Comparison of ENCODE assay signal across 9 mouse cellular contexts in the genomic region with DNA sequence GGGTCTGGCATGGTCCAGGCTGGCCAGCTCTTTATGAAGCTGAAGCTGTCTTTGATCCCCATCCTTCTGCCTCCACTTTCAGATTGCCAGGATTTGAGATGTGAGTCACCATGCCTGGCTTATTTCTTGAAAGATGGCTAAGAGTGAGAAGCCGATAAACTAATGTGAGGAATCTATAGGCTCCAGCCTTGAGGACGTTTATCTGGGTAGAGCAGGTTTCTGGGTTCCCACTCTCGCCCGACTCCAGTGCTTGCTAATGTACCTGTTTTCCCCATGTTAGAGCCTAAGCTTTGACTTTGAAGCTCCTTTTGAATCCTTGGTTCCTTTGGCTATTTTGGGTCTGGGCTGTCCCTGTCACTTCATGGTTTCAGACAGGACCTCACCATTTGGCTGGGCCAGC. TPM values are rescaled to one million over a fixed set of nuclear protein-coding genes. Genes with fewer than 3 reads are reported as not detected.
DNase-seq lines count a peak whose midpoint lies in the region; ATAC-seq and TF ChIP-seq lines count a peak whose summit lies in the region.
"Had no signal": no experiment of that assay in that cellular context is flagged by ENCODE, and none has a peak within 500 bp of the region (broad histone marks: within the 10 kb centered on the region; RNA-seq: fewer than 3 reads in every experiment).

No protein-coding gene starts in this region.

- DNase-seq in left cerebral cortex, adult 2 months (ENCODE audit: extremely low spot score in 1 of 2, low spot score in 2 of 2): no peak
- no peak for DNase-seq in left cerebral cortex, adult 18-20 months (ENCODE audit: low spot score in 2 of 2)
- DNase-seq in embryonic facial prominence, embryonic 14.5 days (ENCODE audit: low spot score): no peak
- no peak for DNase-seq in limb, embryonic 10.5 days (ENCODE audit: low spot score)
- no peak for DNase-seq in thymus, postnatal 4 days
- DNase-seq in urinary bladder, postnatal 4 days (ENCODE audit: low spot score in 2 of 2): no peak
- DNase-seq in layer of hippocampus, postnatal 25 days (ENCODE audit: extremely low spot score in 1 of 2, low spot score in 1 of 2): no peak

- peak overlapping the region; percentile 81 for H3K4me3 ChIP-seq in left cerebral cortex, adult 2 months
- peak overlapping the region; percentile 100 for H3K4me3 ChIP-seq in embryonic facial prominence, embryonic 14.5 days (ENCODE audit: low read depth, low read length)
- H3K4me3 ChIP-seq in limb, embryonic 10.5 days: peak overlapping the region; percentile 98
- H3K4me3 ChIP-seq in neural tube, embryonic 15.5 days (replicated peaks): peak overlapping the region; percentile 77

- intact Hi-C loops in left cerebral cortex, adult 2 months (cut with DNase I): loop anchor here (5.0 kb wide), 1 partner anchor 117 kb away; no protein-coding TSS in a partner anchor

- peaks cover 16% of the 10 kb centered on the region for H3K36me3 ChIP-seq in embryonic facial prominence, embryonic 14.5 days (ENCODE audit: control insufficient read depth, insufficient read depth, low read length)
- H3K36me3 ChIP-seq in limb, embryonic 10.5 days: peaks cover 50% of the 10 kb centered on the region
- H3K36me3 ChIP-seq in neural tube, embryonic 15.5 days: peaks cover 10% of the 10 kb centered on the region; the same call in 1 of the 2 replicates

- peaks cover 12% of the 10 kb centered on the region for H3K4me1 ChIP-seq in embryonic facial prominence, embryonic 14.5 days (ENCODE audit: control insufficient read depth, insufficient read depth, low read length)
- H3K4me1 ChIP-seq in limb, embryonic 10.5 days: peaks cover 21% of the 10 kb centered on the region
- H3K4me1 ChIP-seq in neural tube, embryonic 15.5 days: peaks cover 32% of the 10 kb centered on the region

- H3K9me3 ChIP-seq in embryonic facial prominence, embryonic 14.5 days (ENCODE audit: control insufficient read depth, low read length): no peaks in the 10 kb centered on the region
- H3K9me3 ChIP-seq in limb, embryonic 10.5 days (replicated peaks): no peaks in the 10 kb centered on the region
- H3K9me3 ChIP-seq in neural tube, embryonic 15.5 days (replicated peaks): no peaks in the 10 kb centered on the region

- H3K27me3 ChIP-seq in embryonic facial prominence, embryonic 14.5 days (replicated peaks; ENCODE audit: control insufficient read depth, insufficient read depth, low read length): no peaks in the 10 kb centered on the region
- no peaks in the 10 kb centered on the region for H3K27me3 ChIP-seq in limb, embryonic 10.5 days (ENCODE audit: low read depth, poor library complexity, severe bottlenecking)
- H3K27me3 ChIP-seq in neural tube, embryonic 15.5 days (replicated peaks): no peaks in the 10 kb centered on the region

- WGBS in embryonic facial prominence, embryonic 14.5 days: 71% methylated on average over 4 of the region's 4 CpGs
- WGBS in limb, embryonic 10.5 days: 66% methylated on average over 4 of the region's 4 CpGs
- WGBS in neural tube, embryonic 15.5 days: 70% methylated on average over 4 of the region's 4 CpGs

- TF ChIP-seq CTCF in left cerebral cortex, adult 2 months (IDR thresholded peaks at IDR 0.05): no peak

- no peak for ATAC-seq in embryonic facial prominence, embryonic 14.5 days (ENCODE audit: low read depth)
- no peak for ATAC-seq in neural tube, embryonic 15.5 days (ENCODE audit: low FRiP score)

- H3K4me2 ChIP-seq in embryonic facial prominence, embryonic 14.5 days (ENCODE audit: low read depth, low read length): peak overlapping the region; percentile 78
- H3K4me2 ChIP-seq in neural tube, embryonic 15.5 days: peak overlapping the region; percentile 76

- no peak overlapping the region for H3K27ac ChIP-seq in left cerebral cortex, adult 2 months
- H3K27ac ChIP-seq in embryonic facial prominence, embryonic 14.5 days (replicated peaks; ENCODE audit: low read depth, low read length): no peak overlapping the region
- no peak overlapping the region for H3K27ac ChIP-seq in limb, embryonic 10.5 days
- no peak overlapping the region for H3K27ac ChIP-seq in neural tube, embryonic 15.5 days (replicated peaks)

- peak overlapping the region; percentile 97 for H3K9ac ChIP-seq in embryonic facial prominence, embryonic 14.5 days (ENCODE audit: low read depth, low read length)
- peak overlapping the region; percentile 91 for H3K9ac ChIP-seq in neural tube, embryonic 15.5 days (replicated peaks)

RNA-seq across cellular contexts. Expression of gene Eif3b, which starts 1.5 kb away (rescaled TPM):
- total RNA-seq in left cerebral cortex, adult 2 months (2021): 10 to 100 TPM; 91.5 to 92.9 TPM
- total RNA-seq in left cerebral cortex, adult 18-20 months (2021): 10 to 100 TPM; 87.1 to 93.6 TPM
- 130 and 143 TPM in 2 replicates for polyA plus RNA-seq in embryonic facial prominence, embryonic 14.5 days (2014; fragmentation: Nextera tagmentation; extraction: Ambion mirVana)
- 201 and 231 TPM in 2 replicates for polyA plus RNA-seq in limb, embryonic 10.5 days (2016; fragmentation: Nextera tagmentation; extraction: Ambion mirVana)
- 80.0 and 93.1 TPM in 2 replicates for polyA plus RNA-seq in neural tube, embryonic 15.5 days (2015; fragmentation: Nextera tagmentation; extraction: Ambion mirVana)
- total RNA-seq in layer of hippocampus, postnatal 25 days (2021): 10 to 100 TPM; 89.2 to 95.6 TPM

RNA-seq across cellular contexts. Expression of gene Gm4869, which starts 24.8 kb away (rescaled TPM):
- not detected for total RNA-seq in left cerebral cortex, adult 2 months (2021)
- not detected for total RNA-seq in left cerebral cortex, adult 18-20 months (2021)
- 0.06 and 0.07 TPM in 2 replicates for polyA plus RNA-seq in embryonic facial prominence, embryonic 14.5 days (2014; fragmentation: Nextera tagmentation; extraction: Ambion mirVana)
- not detected in 2 replicates for polyA plus RNA-seq in limb, embryonic 10.5 days (2016; fragmentation: Nextera tagmentation; extraction: Ambion mirVana)
- not detected in 2 replicates for polyA plus RNA-seq in neural tube, embryonic 15.5 days (2015; fragmentation: Nextera tagmentation; extraction: Ambion mirVana)
- not detected for total RNA-seq in layer of hippocampus, postnatal 25 days (2021)
- total RNA-seq: liver, adult 2 months had no signal
- polyA plus RNA-seq: liver, adult 2 months had no signal

RNA-seq across cellular contexts. Expression of gene Snx8, which starts 31.6 kb away (rescaled TPM):
- 10 to 100 TPM; 10.9 to 12.7 TPM for total RNA-seq in left cerebral cortex, adult 2 months (2021)
- 10 to 100 TPM; 14.4 to 15.6 TPM for total RNA-seq in left cerebral cortex, adult 18-20 months (2021)
- polyA plus RNA-seq in embryonic facial prominence, embryonic 14.5 days (2014; fragmentation: Nextera tagmentation; extraction: Ambion mirVana): 10.7 and 11.2 TPM in 2 replicates
- polyA plus RNA-seq in limb, embryonic 10.5 days (2016; fragmentation: Nextera tagmentation; extraction: Ambion mirVana): 22.4 and 25.4 TPM in 2 replicates
- polyA plus RNA-seq in neural tube, embryonic 15.5 days (2015; fragmentation: Nextera tagmentation; extraction: Ambion mirVana): 30.0 and 36.7 TPM in 2 replicates
- total RNA-seq in layer of hippocampus, postnatal 25 days (2021): 10 to 100 TPM; 11.9 to 13.1 TPM
